ENCODE assay signal across 29 mouse cellular contexts in the genomic region with DNA sequence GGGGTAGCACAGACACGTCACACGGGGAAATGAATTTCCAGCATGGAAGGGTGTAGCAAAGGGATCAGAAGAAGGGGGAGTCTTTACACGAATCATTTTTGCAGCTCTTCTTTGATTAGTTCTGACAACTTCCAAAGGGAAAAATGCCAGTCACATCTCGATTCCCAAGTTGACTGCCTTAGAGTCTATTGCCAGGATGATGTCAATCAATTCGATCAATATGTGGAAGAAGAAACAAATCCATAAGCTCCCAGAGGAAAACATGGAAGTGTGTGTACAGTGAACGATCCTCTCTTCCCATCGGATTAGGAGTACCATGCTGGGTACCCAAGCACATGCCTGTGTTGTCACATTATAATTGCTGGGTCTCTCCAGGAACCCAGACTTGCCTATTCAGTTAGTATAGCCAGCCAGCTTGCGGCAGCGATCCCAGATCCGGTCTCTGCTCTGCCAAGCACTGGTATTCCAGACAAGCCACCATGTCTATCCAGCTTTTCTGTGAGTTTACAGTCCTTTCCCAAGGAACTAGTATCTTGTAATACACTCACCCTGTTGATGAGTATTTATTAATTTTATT.
DNase-seq lines count a peak whose midpoint lies in the region; ATAC-seq lines count a peak whose summit lies in the region.
"Had no signal": no experiment of that assay in that cellular context is flagged by ENCODE, and none has a peak within 500 bp of the region (broad histone marks: within the 10 kb centered on the region; RNA-seq: fewer than 3 reads in every experiment).

No protein-coding gene starts in this region.

- no peak overlapping the region for H3K9ac ChIP-seq in forebrain, embryonic 14.5 days (ENCODE audit: low read length)
- no peak overlapping the region for H3K9ac ChIP-seq in heart, embryonic 11.5 days (ENCODE audit: low read depth, low read length)
- H3K9ac ChIP-seq: heart, embryonic 12.5 days; heart, embryonic 15.5 days; hindbrain, embryonic 14.5 days had no signal

- peak; percentile 69; the same call in 1 of the 2 replicates for ATAC-seq in forebrain, embryonic 14.5 days
- ATAC-seq in heart, embryonic 11.5 days (replicated peaks; ENCODE audit: insufficient number of reproducible peaks, low FRiP score, low TSS enrichment): no peak
- ATAC-seq: hindbrain, postnatal 0 days; inflammation-experienced regulatory T-cells, adult 6 months; intestine, embryonic 16.5 days; Patski had no signal

- no peaks in the 10 kb centered on the region for H3K9me3 ChIP-seq in forebrain, embryonic 14.5 days (replicated peaks; ENCODE audit: control insufficient read depth, low read length)
- H3K9me3 ChIP-seq in forebrain, embryonic 10.5 days: no peaks in the 10 kb centered on the region
- no peaks in the 10 kb centered on the region for H3K9me3 ChIP-seq in heart, embryonic 10.5 days
- no peaks in the 10 kb centered on the region for H3K9me3 ChIP-seq in heart, embryonic 11.5 days (replicated peaks; ENCODE audit: control insufficient read depth, low read length)
- no peaks in the 10 kb centered on the region for H3K9me3 ChIP-seq in limb, embryonic 10.5 days (replicated peaks)
- H3K9me3 ChIP-seq: heart, embryonic 12.5 days; heart, embryonic 15.5 days had no signal

- DNase-seq in forebrain, embryonic 14.5 days (ENCODE audit: low spot score): peak; percentile 54
- DNase-seq in forebrain, embryonic 10.5 days (ENCODE audit: extremely low spot score, low spot score): no peak
- peak; percentile 59 for DNase-seq in heart, embryonic 10.5 days (ENCODE audit: low spot score)
- peak; percentile 28 for DNase-seq in brain, embryonic 18.5 days (ENCODE audit: low read depth, low spot score)
- DNase-seq in limb, embryonic 10.5 days (ENCODE audit: low spot score): peak; percentile 12
- no peak for DNase-seq in kidney, postnatal 10 days
- DNase-seq: adrenal gland, postnatal 10 days; adrenal gland, postnatal 36 days; B cell, adult 2 months; cerebellum, adult 11-12 months; cerebellum, adult 8-10 months; cerebellum, postnatal 10 days; cerebellum, postnatal 36 days; gastrocnemius, postnatal 10 days; heart, adult 2 months; heart, postnatal 10 days; heart, postnatal 36 days; kidney, adult 18-20 months; kidney, adult 9 months had no signal

- H3K4me3 ChIP-seq in forebrain, embryonic 14.5 days (ENCODE audit: low read depth, low read length): no peak overlapping the region
- H3K4me3 ChIP-seq in forebrain, embryonic 10.5 days: no peak overlapping the region
- no peak overlapping the region for H3K4me3 ChIP-seq in heart, embryonic 10.5 days
- H3K4me3 ChIP-seq in heart, embryonic 11.5 days (ENCODE audit: low read depth, low read length): no peak overlapping the region
- H3K4me3 ChIP-seq in limb, embryonic 10.5 days: no peak overlapping the region
- H3K4me3 ChIP-seq: heart, adult 2 months; heart, embryonic 12.5 days; heart, embryonic 15.5 days had no signal

- WGBS in forebrain, embryonic 14.5 days: 88% methylated on average over 10 of the region's 10 CpGs
- WGBS in forebrain, embryonic 10.5 days: 93% methylated on average over 10 of the region's 10 CpGs
- WGBS in heart, embryonic 10.5 days: 84% methylated on average over 10 of the region's 10 CpGs
- WGBS in heart, embryonic 11.5 days (ENCODE audit: insufficient replicate concordance): 88% methylated on average over 10 of the region's 10 CpGs
- 94% methylated on average over 10 of the region's 10 CpGs for WGBS in limb, embryonic 10.5 days

- no peaks in the 10 kb centered on the region for H3K27me3 ChIP-seq in forebrain, embryonic 14.5 days (replicated peaks; ENCODE audit: control insufficient read depth, insufficient read depth, low read length)
- no peaks in the 10 kb centered on the region for H3K27me3 ChIP-seq in forebrain, embryonic 10.5 days (ENCODE audit: poor library complexity, severe bottlenecking)
- H3K27me3 ChIP-seq in heart, embryonic 10.5 days (ENCODE audit: insufficient read depth, poor library complexity, severe bottlenecking): peaks cover 5% of the 10 kb centered on the region
- no peaks in the 10 kb centered on the region for H3K27me3 ChIP-seq in heart, embryonic 11.5 days (ENCODE audit: control insufficient read depth, insufficient read depth, low read length)
- no peaks in the 10 kb centered on the region for H3K27me3 ChIP-seq in limb, embryonic 10.5 days (ENCODE audit: low read depth, poor library complexity, severe bottlenecking)
- H3K27me3 ChIP-seq: CH12.LX; heart, embryonic 15.5 days; Patski had no signal

- H3K27ac ChIP-seq in forebrain, embryonic 14.5 days (ENCODE audit: low read depth, low read length): no peak overlapping the region
- H3K27ac ChIP-seq in forebrain, embryonic 10.5 days: no peak overlapping the region
- H3K27ac ChIP-seq in heart, embryonic 10.5 days: no peak overlapping the region
- H3K27ac ChIP-seq in heart, embryonic 11.5 days (ENCODE audit: low read depth, low read length): no peak overlapping the region
- H3K27ac ChIP-seq in limb, embryonic 10.5 days: no peak overlapping the region
- H3K27ac ChIP-seq: heart, adult 2 months; heart, embryonic 15.5 days; hindbrain, embryonic 14.5 days; hindbrain, postnatal 0 days had no signal

- no peaks in the 10 kb centered on the region for H3K36me3 ChIP-seq in forebrain, embryonic 14.5 days (ENCODE audit: control insufficient read depth, insufficient read depth, low read length)
- H3K36me3 ChIP-seq in forebrain, embryonic 10.5 days (replicated peaks): no peaks in the 10 kb centered on the region
- no peaks in the 10 kb centered on the region for H3K36me3 ChIP-seq in heart, embryonic 10.5 days
- H3K36me3 ChIP-seq in heart, embryonic 11.5 days (ENCODE audit: control insufficient read depth, insufficient read depth, low read length): no peaks in the 10 kb centered on the region
- H3K36me3 ChIP-seq in limb, embryonic 10.5 days: no peaks in the 10 kb centered on the region
- H3K36me3 ChIP-seq: G1E; heart, embryonic 12.5 days; heart, embryonic 15.5 days had no signal

- no peaks in the 10 kb centered on the region for H3K4me1 ChIP-seq in forebrain, embryonic 14.5 days (ENCODE audit: control insufficient read depth, insufficient read depth, low read length)
- H3K4me1 ChIP-seq in forebrain, embryonic 10.5 days: 0 out of 2 replicates have a peak, but pooled peaks cover 4% of the 10 kb centered on the region
- H3K4me1 ChIP-seq in heart, embryonic 10.5 days: no peaks in the 10 kb centered on the region
- H3K4me1 ChIP-seq in heart, embryonic 11.5 days (ENCODE audit: control insufficient read depth, insufficient read depth, low read length): no peaks in the 10 kb centered on the region
- H3K4me1 ChIP-seq in limb, embryonic 10.5 days: no peaks in the 10 kb centered on the region
- H3K4me1 ChIP-seq: heart, embryonic 12.5 days; heart, embryonic 15.5 days had no signal

- H3K4me2 ChIP-seq in forebrain, embryonic 14.5 days (ENCODE audit: low read length): no peak overlapping the region
- no peak overlapping the region for H3K4me2 ChIP-seq in heart, embryonic 11.5 days
- H3K4me2 ChIP-seq: heart, embryonic 12.5 days; heart, embryonic 15.5 days; hindbrain, embryonic 14.5 days had no signal

Comparison
In these comparisons a context has a peak if more than half of its experiments do, and no peak if none do; other contexts are left out.
1. DNase-seq: peak in forebrain, embryonic 14.5 days (single experiment), heart, embryonic 10.5 days (single experiment), brain, embryonic 18.5 days (single experiment) and limb, embryonic 10.5 days (single experiment); none in forebrain, embryonic 10.5 days (single experiment) and kidney, postnatal 10 days (single experiment).